Mouse (Mus musculus) spleen, postnatal 0 days (tissue): ENCODE measurements around the gene Gtpbp3. TPM values are rescaled to one million over a fixed set of nuclear protein-coding genes. Genes with fewer than 3 reads are reported as not detected.

Experiments
- polyA plus RNA-seq: library from polyadenylated mRNA; unstranded; fragments of >200 nt; fragmentation: Nextera tagmentation; extraction: Ambion mirVana; gene quantifications from 2 replicates; pipeline ENCODE4 v1.2.1, GENCODE M21; 2015

Gene Gtpbp3
- polyA plus RNA-seq = 8.7 and 9.3 TPM in 2 replicates

GRCm38 (mm10) chr8:71487691-71488445 is at the start of gene Gtpbp3:
Gene Gtpbp3, plus strand, starts transcription at chr8:71488103.

GRCm38 (mm10) chr8:71463188-71464033 is 24.5 kb upstream of the Gtpbp3 start, which contains the start of gene Abhd8:
Gene Abhd8, minus strand, starts transcription at chr8:71463655.

GRCm38 (mm10) chr8:71464513-71465500 is 23.1 kb upstream of the Gtpbp3 start, which contains the start of gene Mrpl34:
Gene Mrpl34, plus strand, starts transcription at chr8:71464959.

GRCm38 (mm10) chr8:71468916-71469315 is 19.0 kb upstream of the Gtpbp3 start, which contains the start of gene Dda1:
Gene Dda1, plus strand, starts transcription at chr8:71469199.

GRCm38 (mm10) chr8:71485142-71486135 is 2.5 kb upstream of the Gtpbp3 start, which contains the start of gene Ano8:
Gene Ano8, minus strand, starts transcription at chr8:71485963.

GRCm38 (mm10) chr8:71511644-71512043 is 23.7 kb downstream of the Gtpbp3 start, which contains the start of gene Plvap:
Gene Plvap, minus strand, starts transcription at chr8:71511752.

GRCm38 (mm10) chr8:71525226-71526050 is 37.5 kb downstream of the Gtpbp3 start, which contains the start of gene Ccdc194:
Gene Ccdc194, minus strand, starts transcription at chr8:71525711.

GRCm38 (mm10) chr8:71537028-71537867 is 49.3 kb downstream of the Gtpbp3 start, which contains the start of gene Bst2:
Gene Bst2, minus strand, starts transcription at chr8:71537456.

GRCm38 (mm10) chr8:71542632-71543343 is 54.9 kb downstream of the Gtpbp3 start, which contains the start of gene Mvb12a:
Gene Mvb12a, plus strand, starts transcription at chr8:71542922.

Other genes with a start within 250 kb of the Gtpbp3 start
- 11.0 and 13.2 TPM in 2 replicates for gene Myo9b, start 215.4 kb upstream of the Gtpbp3 start, polyA plus RNA-seq
- gene Haus8, start 215.2 kb upstream of the Gtpbp3 start, polyA plus RNA-seq = 41.4 and 47.5 TPM in 2 replicates
- 74.6 and 89.0 TPM in 2 replicates for gene Use1, start 121.3 kb upstream of the Gtpbp3 start, polyA plus RNA-seq
- gene Ocel1, start 116.8 kb upstream of the Gtpbp3 start, polyA plus RNA-seq = 7.8 and 8.6 TPM in 2 replicates
- 9.6 and 13.2 TPM in 2 replicates for gene Nr2f6, start 106.1 kb upstream of the Gtpbp3 start, polyA plus RNA-seq
- gene Ushbp1, start 92.3 kb upstream of the Gtpbp3 start, polyA plus RNA-seq = 7.3 and 10.4 TPM in 2 replicates
- 58.4 and 62.9 TPM in 2 replicates for gene Babam1, start 91.2 kb upstream of the Gtpbp3 start, polyA plus RNA-seq
- gene Ankle1, start 82.1 kb upstream of the Gtpbp3 start, polyA plus RNA-seq = 44.9 and 47.2 TPM in 2 replicates
- gene Abhd8, start 24.4 kb upstream of the Gtpbp3 start, polyA plus RNA-seq = 12.1 and 15.6 TPM in 2 replicates
- 132 and 137 TPM in 2 replicates for gene Mrpl34, start 23.1 kb upstream of the Gtpbp3 start, polyA plus RNA-seq
- gene Dda1, start 18.9 kb upstream of the Gtpbp3 start, polyA plus RNA-seq = 57.6 and 58.7 TPM in 2 replicates
- gene Ano8, start 2.1 kb upstream of the Gtpbp3 start, polyA plus RNA-seq = 0.48 and 0.53 TPM in 2 replicates
- gene Plvap, start 23.6 kb downstream of the Gtpbp3 start, polyA plus RNA-seq = 80.9 and 96.7 TPM in 2 replicates
- gene Ccdc194, start 37.6 kb downstream of the Gtpbp3 start, polyA plus RNA-seq = 0.11 and 0.13 TPM in 2 replicates
- gene Bst2, start 49.4 kb downstream of the Gtpbp3 start, polyA plus RNA-seq = 74.9 and 101 TPM in 2 replicates
- 45.0 and 54.4 TPM in 2 replicates for gene Mvb12a, start 54.8 kb downstream of the Gtpbp3 start, polyA plus RNA-seq
- gene Tmem221, start 70.8 kb downstream of the Gtpbp3 start, polyA plus RNA-seq = 3.3 and 4.9 TPM in 2 replicates
- gene Nxnl1, start 78.5 kb downstream of the Gtpbp3 start, polyA plus RNA-seq = 0.05 and 0.08 TPM in 2 replicates
- gene Slc27a1, start 80.8 kb downstream of the Gtpbp3 start, polyA plus RNA-seq = 7.9 and 14.5 TPM in 2 replicates
- 174 and 198 TPM in 2 replicates for gene Pgls, start 104.1 kb downstream of the Gtpbp3 start, polyA plus RNA-seq
- gene Fam129c, start 109.5 kb downstream of the Gtpbp3 start, polyA plus RNA-seq = 8.2 and 11.6 TPM in 2 replicates
- 34.5 and 44.4 TPM in 2 replicates for gene Colgalt1, start 122.9 kb downstream of the Gtpbp3 start, polyA plus RNA-seq
- gene Unc13a, start 183.7 kb downstream of the Gtpbp3 start, polyA plus RNA-seq = 0.24 and 0.53 TPM in 2 replicates
- gene Jak3, start 188.2 kb downstream of the Gtpbp3 start, polyA plus RNA-seq = 7.5 and 9.3 TPM in 2 replicates
- 5.0 and 6.6 TPM in 2 replicates for gene Insl3, start 201.1 kb downstream of the Gtpbp3 start, polyA plus RNA-seq
- gene B3gnt3, start 213.7 kb downstream of the Gtpbp3 start, polyA plus RNA-seq = 4.3 and 5.0 TPM in 2 replicates
- 48.8 and 51.1 TPM in 2 replicates for gene Fcho1, start 237.6 kb downstream of the Gtpbp3 start, polyA plus RNA-seq